Mouse (Mus musculus) urinary bladder, postnatal 10 days (tissue): ENCODE data around the gene 2610528A11Rik.

ENCODE experiments used
- DNase-seq: peaks from one replicate; pipeline ENCODE4 v3.0.0; 2022; ENCODE audit warnings: low spot score

The 2610528A11Rik gene

GRCm38 (mm10) chr14:37094436-37094835 is 19.4 kb downstream of the 2610528A11Rik start:
- no peak for DNase-seq

- DNase-seq, result no peak
Observed at GRCm38 (mm10) chr14:37083755-37084154, 30.1 kb downstream of the 2610528A11Rik start.

- no peak for DNase-seq
Observed at GRCm38 (mm10) chr14:37080724-37081123, 33.1 kb downstream of the 2610528A11Rik start.

- DNase-seq, result no peak
Observed at GRCm38 (mm10) chr14:37068516-37068915, 45.3 kb downstream of the 2610528A11Rik start.

GRCm38 (mm10) chr14:37067629-37068028 is 46.2 kb downstream of the 2610528A11Rik start, which contains the start of gene Lrit2:
Lrit2 (plus strand) TSS chr14:37067929.
- DNase-seq, result no peak

GRCm38 (mm10) chr14:37066636-37067035 is 47.2 kb downstream of the 2610528A11Rik start:
- DNase-seq, result no peak

GRCm38 (mm10) chr14:37064849-37065248 is 49.0 kb downstream of the 2610528A11Rik start:
- no peak for DNase-seq
